Mouse (Mus musculus): ENCODE results near the gene Gm20696. TPM values are rescaled to one million over a fixed set of nuclear protein-coding genes. Genes with fewer than 3 reads are reported as not detected.

Gm20696 gene
- polyA plus RNA-seq, 1 experiment from 2014 or later: 2.7 TPM

GRCm38 (mm10) chr6:99453763-99454520 lies 212.7 kb downstream of the Gm20696 start:
- Histone ChIP-seq H3K4me2 (replicated peaks) (no peak overlapping the region), H3K4me3 (replicated peaks) (no peak overlapping the region), H3K9ac (no peak overlapping the region), H3K27me3 (replicated peaks) (no peaks in the 10 kb centered on the region), H3K36me3 (no peaks in the 10 kb centered on the region), H3K27ac (no peak overlapping the region), H3K4me1 (replicated peaks) (peaks cover 10% of the 10 kb centered on the region), H3K9me3 (no peaks in the 10 kb centered on the region)
- 86% methylated on average over 7 of the region's 7 CpGs for WGBS
- 0 out of 2 replicates have a peak, but pooled peaks have one; percentile 31 for ATAC-seq

- Histone ChIP-seq H3K4me1 (replicated peaks) (peaks cover 10% of the 10 kb centered on the region), H3K27me3 (replicated peaks) (no peaks in the 10 kb centered on the region), H3K4me2 (replicated peaks) (no peak overlapping the region), H3K4me3 (replicated peaks) (no peak overlapping the region), H3K36me3 (no peaks in the 10 kb centered on the region), H3K9me3 (no peaks in the 10 kb centered on the region), H3K27ac (no peak overlapping the region), H3K9ac (no peak overlapping the region)
- ATAC-seq: 0 out of 2 replicates have a peak, but pooled peaks have one; percentile 59
- WGBS: 60% methylated on average over 2 of the region's 2 CpGs
Measured at GRCm38 (mm10) chr6:99452638-99453185, 213.9 kb downstream of the Gm20696 start.

- WGBS: 35% methylated on average over 11 of the region's 11 CpGs
- Histone ChIP-seq H3K4me2 (replicated peaks) (no peak overlapping the region), H3K27ac (no peak overlapping the region), H3K9me3 (no peaks in the 10 kb centered on the region), H3K27me3 (replicated peaks) (no peaks in the 10 kb centered on the region), H3K4me3 (replicated peaks) (no peak overlapping the region), H3K36me3 (no peaks in the 10 kb centered on the region), H3K9ac (no peak overlapping the region), H3K4me1 (replicated peaks) (peaks cover 10% of the 10 kb centered on the region)
- ATAC-seq: no peak
Measured at GRCm38 (mm10) chr6:99451479-99451878, 215.1 kb downstream of the Gm20696 start.

- no peak for ATAC-seq
- H3K27ac ChIP-seq: no peak overlapping the region
- no peak overlapping the region for H3K4me3 ChIP-seq (replicated peaks)
- 91% methylated on average over 4 of the region's 4 CpGs for WGBS
- H3K9ac ChIP-seq: no peak overlapping the region
- H3K36me3 ChIP-seq: no peaks in the 10 kb centered on the region
- H3K4me2 ChIP-seq (replicated peaks): no peak overlapping the region
- peaks cover 5% of the 10 kb centered on the region for H3K4me1 ChIP-seq (replicated peaks)
- H3K9me3 ChIP-seq: no peaks in the 10 kb centered on the region
- H3K27me3 ChIP-seq (replicated peaks): no peaks in the 10 kb centered on the region
Measured at GRCm38 (mm10) chr6:99447447-99447846, 219.2 kb downstream of the Gm20696 start.

GRCm38 (mm10) chr6:99446801-99447415 lies 219.7 kb downstream of the Gm20696 start:
- ATAC-seq: no peak
- WGBS: 90% methylated on average over 12 of the region's 12 CpGs
- H3K27ac ChIP-seq: no peak overlapping the region

GRCm38 (mm10) chr6:99443460-99443859 lies 223.1 kb downstream of the Gm20696 start:
- Histone ChIP-seq H3K9me3 (no peaks in the 10 kb centered on the region), H3K27ac (no peak overlapping the region), H3K4me1 (replicated peaks) (peaks cover 16% of the 10 kb centered on the region), H3K36me3 (no peaks in the 10 kb centered on the region), H3K4me2 (replicated peaks) (no peak overlapping the region), H3K9ac (no peak overlapping the region), H3K4me3 (replicated peaks) (no peak overlapping the region), H3K27me3 (replicated peaks) (no peaks in the 10 kb centered on the region)
- WGBS: 71% methylated on average over 5 of the region's 5 CpGs
- no peak for ATAC-seq

More at GRCm38 (mm10) chr6:99446801-99447415, 219.7 kb downstream of the Gm20696 start:
- H3K4me1 ChIP-seq (replicated peaks): peaks cover 4% of the 10 kb centered on the region
- H3K9me3 ChIP-seq: no peaks in the 10 kb centered on the region
- H3K27me3 ChIP-seq (replicated peaks): no peaks in the 10 kb centered on the region
- H3K36me3 ChIP-seq: no peaks in the 10 kb centered on the region
- no peak overlapping the region for H3K9ac ChIP-seq
- H3K4me2 ChIP-seq (replicated peaks): no peak overlapping the region
- no peak overlapping the region for H3K4me3 ChIP-seq (replicated peaks)

- 66% methylated on average over 7 of the region's 7 CpGs for WGBS
Measured at GRCm38 (mm10) chr6:99441100-99441499, 225.5 kb downstream of the Gm20696 start.

GRCm38 (mm10) chr6:99440606-99441005 lies 226.0 kb downstream of the Gm20696 start:
- Histone ChIP-seq H3K4me2 (replicated peaks) (no peak overlapping the region), H3K36me3 (no peaks in the 10 kb centered on the region), H3K4me3 (replicated peaks) (no peak overlapping the region), H3K4me1 (replicated peaks) (peaks cover 16% of the 10 kb centered on the region), H3K27me3 (replicated peaks) (no peaks in the 10 kb centered on the region), H3K9me3 (no peaks in the 10 kb centered on the region), H3K9ac (no peak overlapping the region), H3K27ac (no peak overlapping the region)
- ATAC-seq: no peak
- WGBS: 84% methylated on average over 2 of the region's 2 CpGs

More at GRCm38 (mm10) chr6:99441100-99441499, 225.5 kb downstream of the Gm20696 start:
- Histone ChIP-seq H3K4me3 (replicated peaks) (no peak overlapping the region), H3K4me1 (replicated peaks) (peaks cover 16% of the 10 kb centered on the region), H3K36me3 (no peaks in the 10 kb centered on the region), H3K27me3 (replicated peaks) (no peaks in the 10 kb centered on the region), H3K4me2 (replicated peaks) (no peak overlapping the region), H3K9ac (no peak overlapping the region), H3K27ac (no peak overlapping the region), H3K9me3 (no peaks in the 10 kb centered on the region)
- ATAC-seq: no peak

- H3K27me3 ChIP-seq (replicated peaks): no peaks in the 10 kb centered on the region
- peak; percentile 49; the same call in 1 of the 2 replicates for ATAC-seq
- H3K27ac ChIP-seq: peak overlapping the region; percentile 56; the same call in 1 of the 2 replicates
- H3K4me2 ChIP-seq (replicated peaks): 0 out of 2 replicates have a peak overlapping the region, but pooled peaks have one; percentile 15
- no peaks in the 10 kb centered on the region for H3K36me3 ChIP-seq
- H3K4me3 ChIP-seq (replicated peaks): no peak overlapping the region
- peaks cover 16% of the 10 kb centered on the region for H3K4me1 ChIP-seq (replicated peaks)
- WGBS: 18% methylated on average over 9 of the region's 9 CpGs
- no peaks in the 10 kb centered on the region for H3K9me3 ChIP-seq
- H3K9ac ChIP-seq: no peak overlapping the region
Measured at GRCm38 (mm10) chr6:99439878-99440361, 226.7 kb downstream of the Gm20696 start.

- Histone ChIP-seq H3K9ac (no peak overlapping the region), H3K4me1 (replicated peaks) (peaks cover 16% of the 10 kb centered on the region), H3K36me3 (no peaks in the 10 kb centered on the region), H3K27ac (peak overlapping the region; percentile 56; the same call in 1 of the 2 replicates), H3K27me3 (replicated peaks) (no peaks in the 10 kb centered on the region), H3K4me2 (replicated peaks) (0 out of 2 replicates have a peak overlapping the region, but pooled peaks have one; percentile 15), H3K4me3 (replicated peaks) (no peak overlapping the region), H3K9me3 (no peaks in the 10 kb centered on the region)
- whole genome bisulfite sequencing: 44% methylated on average over 9 of the region's 9 CpGs
- ATAC-seq: no peak
Measured at GRCm38 (mm10) chr6:99439214-99439877, 227.3 kb downstream of the Gm20696 start.

- Histone ChIP-seq H3K4me3 (replicated peaks) (no peak overlapping the region), H3K36me3 (no peaks in the 10 kb centered on the region), H3K4me2 (replicated peaks) (no peak overlapping the region), H3K9me3 (no peaks in the 10 kb centered on the region), H3K27me3 (replicated peaks) (no peaks in the 10 kb centered on the region), H3K27ac (no peak overlapping the region), H3K9ac (no peak overlapping the region), H3K4me1 (replicated peaks) (peaks cover 16% of the 10 kb centered on the region)
- WGBS: 89% methylated on average over 6 of the region's 6 CpGs
- ATAC-seq: no peak
Measured at GRCm38 (mm10) chr6:99436371-99436770, 230.2 kb downstream of the Gm20696 start.

- H3K36me3 ChIP-seq: no peaks in the 10 kb centered on the region
- H3K9ac ChIP-seq: no peak overlapping the region
- no peaks in the 10 kb centered on the region for H3K27me3 ChIP-seq (replicated peaks)
- no peak overlapping the region for H3K27ac ChIP-seq
- no peak overlapping the region for H3K4me3 ChIP-seq (replicated peaks)
- H3K4me1 ChIP-seq (replicated peaks): peaks cover 10% of the 10 kb centered on the region
- no peak overlapping the region for H3K4me2 ChIP-seq (replicated peaks)
- 92% methylated on average over 10 of the region's 10 CpGs for WGBS
- no peak for ATAC-seq
- H3K9me3 ChIP-seq: no peaks in the 10 kb centered on the region
Measured at GRCm38 (mm10) chr6:99435140-99435539, 231.5 kb downstream of the Gm20696 start.

All from intestine, embryonic 15.5 days (tissue).